Mouse (Mus musculus): ENCODE measurements around the gene Tmprss3.
A peak's percentile ranks its signal among the peaks of the same experiment; 100 is the strongest.

DNA sequence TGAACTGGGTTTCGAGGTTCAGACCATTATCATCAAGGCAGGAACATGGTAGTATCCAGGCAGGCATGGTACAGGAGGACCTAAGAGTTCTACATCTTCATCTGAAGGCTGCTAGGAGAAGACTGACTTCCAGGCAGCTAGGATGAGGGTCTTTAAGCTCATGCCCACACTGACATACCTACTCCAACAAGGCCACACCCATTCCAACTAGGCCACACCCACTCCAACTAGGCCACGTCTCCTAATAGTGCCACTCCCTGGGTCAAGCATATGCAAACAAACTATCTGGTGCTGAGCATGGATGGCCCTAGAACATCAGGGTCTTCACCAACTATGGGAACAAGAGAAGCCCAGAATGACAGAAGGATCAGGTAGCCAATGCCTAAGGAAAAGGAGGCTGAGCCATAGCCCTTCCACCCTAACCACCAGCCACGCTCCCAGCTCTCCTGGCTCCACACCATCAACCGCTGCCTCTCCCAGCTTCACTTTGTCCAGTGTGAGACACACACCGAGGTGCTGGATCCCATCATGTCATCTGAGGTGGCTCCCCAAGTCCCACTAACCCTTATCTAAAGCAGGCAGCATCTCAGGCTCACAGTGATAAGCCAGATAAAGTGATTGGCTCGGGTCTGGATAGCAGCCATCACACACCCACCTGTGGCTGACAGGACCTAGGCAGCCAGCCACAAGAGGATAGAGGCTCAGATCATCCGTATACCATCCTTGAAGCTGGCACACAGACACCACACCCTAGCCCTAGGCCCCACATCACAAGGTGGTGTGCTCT lies 39.6 kb upstream of the Tmprss3 start:
- TF ChIP-seq CTCF (IDR thresholded peaks at IDR 0.05; ENCODE audit: low read depth) (no peak), EP300 (IDR thresholded peaks at IDR 0.05; ENCODE audit: low read depth) (peak; percentile 30; the same call in 1 of the 2 replicates)

All from liver, postnatal 0 days (tissue).